Mouse (Mus musculus) E14TG2a.4 (cell line): ENCODE measurements around the gene Cmtm3.

Experiments used
- CTCF ChIP-seq: conservative IDR thresholded peaks from 2 replicates; pipeline ENCODE4 v1.5.1; 2014; ENCODE audit warnings: low read length
- NANOG ChIP-seq: IDR thresholded peaks from 2 replicates; pipeline ENCODE4 v1.6.1; 2014; ENCODE audit warnings: borderline replicate concordance, low read length, mixed read lengths

GRCm38 (mm10) chr8:104332665-104333631 is 6.3 kb upstream of the Cmtm3 start:
- no peak for TF ChIP-seq CTCF
- TF ChIP-seq NANOG: no peak
